Mouse (Mus musculus) kidney, embryonic 14.5 days (tissue): ENCODE data around the gene Clps. TPM values are rescaled to one million over a fixed set of nuclear protein-coding genes. Genes with fewer than 3 reads are reported as not detected.

Experiments used
- ATAC-seq: fragments of 200-750 bp; cut with Nextera tagmentation; 2 replicates; pipeline ENCODE4 v1.8.0; 2017; ENCODE audit warnings: moderate number of reproducible peaks, mild to moderate bottlenecking, moderate TSS enrichment, moderate library complexity; ENCODE audit not compliant: low FRiP score, low TSS enrichment
- H3K27ac ChIP-seq: fragments of 300-500 bp; sonication (generic); 2 replicates; pipeline ENCODE4 v1.5.1; 2014; ENCODE audit warnings: low read depth, mild to moderate bottlenecking, low read length, moderate library complexity, mixed read lengths
- H3K27me3 ChIP-seq: fragments of 300-500 bp; sonication (generic); 2 replicates; pipeline ENCODE4 v1.6.1; 2014; ENCODE audit warnings: mild to moderate bottlenecking, low read length; ENCODE audit not compliant: control insufficient read depth, insufficient read depth
- H3K36me3 ChIP-seq: fragments of 300-500 bp; sonication (generic); 2 replicates; pipeline ENCODE4 v1.6.1; 2014; ENCODE audit warnings: low read length, mixed read lengths; ENCODE audit not compliant: control insufficient read depth, insufficient read depth
- H3K4me1 ChIP-seq: fragments of 300-500 bp; sonication (generic); 2 replicates; pipeline ENCODE4 v1.6.1; 2014; ENCODE audit warnings: low read length, mixed read lengths; ENCODE audit not compliant: control insufficient read depth, insufficient read depth
- H3K4me2 ChIP-seq: fragments of 300-500 bp; sonication (generic); replicated peaks from 2 replicates; pipeline ENCODE4 v1.6.1; 2014; ENCODE audit warnings: low read depth, mild to moderate bottlenecking, low read length
- H3K4me3 ChIP-seq: fragments of 300-500 bp; sonication (generic); 2 replicates; pipeline ENCODE4 v1.5.1; 2014; ENCODE audit warnings: mild to moderate bottlenecking, low read length
- H3K9ac ChIP-seq: fragments of 300-500 bp; sonication (generic); 2 replicates; pipeline ENCODE4 v1.6.1; 2014; ENCODE audit warnings: low read depth, mild to moderate bottlenecking, low read length, moderate library complexity
- H3K9me3 ChIP-seq: fragments of 300-500 bp; sonication (generic); 2 replicates; pipeline ENCODE4 v1.6.1; 2016; ENCODE audit warnings: low read length; ENCODE audit not compliant: control insufficient read depth
- WGBS: fragments of 180-500 bp; shearing (Covaris S2); extraction: QIAGEN DNeasy Blood & Tissue Kit; methylation state at CpG from one replicate; pipeline ENCODE4 v1.1.7; 2014; 5-methylcytosine and 5-hydroxymethylcytosine counted together
- polyA plus RNA-seq: library from polyadenylated mRNA; unstranded; fragments of >200 nt; fragmentation: Nextera tagmentation; extraction: Ambion mirVana; gene quantifications from 2 replicates; pipeline ENCODE4 v1.2.1, GENCODE M21; 2014

Gene Clps
- polyA plus RNA-seq, 1 experiment from 2014 or later, result not detected

DNA sequence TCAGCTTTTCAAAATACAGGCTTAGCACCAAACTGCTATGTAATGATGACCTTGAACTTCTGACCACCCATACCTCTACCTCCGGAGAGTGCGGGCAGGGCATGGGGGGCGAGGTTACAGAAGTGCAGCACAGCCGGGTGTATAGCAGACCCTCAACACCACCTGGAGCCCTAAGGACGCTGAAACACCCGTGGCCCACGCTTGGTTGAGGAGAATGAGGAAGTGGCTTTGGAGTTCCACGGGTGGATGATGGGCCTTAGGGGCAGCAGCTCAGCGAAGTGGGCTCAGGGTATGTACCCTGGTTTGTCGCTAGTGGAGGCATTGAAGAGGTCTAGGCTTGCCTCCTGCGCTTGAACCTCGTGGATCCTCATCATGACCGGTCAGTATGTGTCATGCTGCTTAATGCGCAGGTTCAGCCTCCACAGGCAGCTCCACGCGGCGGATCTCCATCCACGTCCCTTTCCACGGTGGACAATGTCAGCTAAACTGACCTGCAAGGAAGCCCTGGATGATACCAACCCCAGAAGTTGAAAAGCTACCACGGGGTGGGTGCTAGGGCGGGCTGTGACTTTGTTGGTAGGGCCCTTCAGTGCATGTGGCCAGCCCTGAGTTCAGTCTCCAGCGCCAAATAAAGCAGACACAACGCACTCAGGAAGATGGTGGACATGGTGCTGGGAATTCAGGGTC, 36.4 kb downstream of the Clps start:
- WGBS, result 83% methylated on average over 23 of the region's 23 CpGs
- Histone ChIP-seq H3K4me2 (peak overlapping the region; percentile 96; the same call in 1 of the 2 replicates), H3K9ac (no peak overlapping the region), H3K4me1 (peaks cover 13% of the 10 kb centered on the region; the same call in 1 of the 2 replicates), H3K9me3 (no peaks in the 10 kb centered on the region), H3K27ac (no peak overlapping the region), H3K36me3 (no peaks in the 10 kb centered on the region), H3K27me3 (0 out of 2 replicates have a peak, but pooled peaks cover 5% of the 10 kb centered on the region), H3K4me3 (no peak overlapping the region; the same call in 1 of the 2 replicates)
- ATAC-seq, result no peak

DNA sequence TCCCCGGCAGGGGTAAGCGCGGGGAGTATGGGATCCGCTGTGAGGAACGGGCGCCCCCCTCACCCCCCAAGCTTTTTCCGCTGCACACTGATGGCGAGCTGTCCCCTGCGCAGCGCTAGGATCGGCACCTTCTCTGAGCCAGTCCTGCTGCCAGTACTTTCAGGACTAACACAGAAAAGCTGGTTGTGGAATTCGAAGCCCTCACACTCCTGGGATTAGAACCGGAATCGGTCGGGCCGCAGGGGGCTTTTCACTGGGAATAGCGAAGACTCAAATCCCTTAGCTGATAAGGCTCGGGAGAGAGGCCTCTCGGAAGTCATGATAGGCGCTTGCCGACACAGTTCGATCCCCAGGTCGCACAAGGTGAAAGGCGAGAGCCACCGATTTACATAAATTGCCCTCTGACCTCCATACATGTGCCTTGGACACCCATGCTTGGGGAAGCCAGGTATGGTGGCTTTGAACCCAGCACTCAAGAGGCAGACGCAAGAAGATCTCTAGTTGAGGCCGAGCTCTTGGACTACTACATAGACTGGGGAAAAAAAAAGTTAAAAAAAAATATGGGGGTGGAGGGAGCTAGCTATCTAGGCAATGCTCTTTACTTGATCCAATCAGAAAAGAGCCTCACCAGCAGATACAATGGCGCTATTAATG, 37.1 kb downstream of the Clps start:
- peaks cover 18% of the 10 kb centered on the region for H3K4me1 ChIP-seq
- WGBS, result 6% methylated on average over 28 of the region's 28 CpGs
- no peaks in the 10 kb centered on the region for H3K36me3 ChIP-seq
- peak overlapping the region; percentile 70 for H3K9ac ChIP-seq
- H3K4me3 ChIP-seq, result peak overlapping the region; percentile 72
- H3K4me2 ChIP-seq, result peak overlapping the region; percentile 96
- peak overlapping the region; percentile 90 for H3K27ac ChIP-seq
- no peaks in the 10 kb centered on the region for H3K9me3 ChIP-seq
- 0 out of 2 replicates have a peak, but pooled peaks cover 5% of the 10 kb centered on the region for H3K27me3 ChIP-seq
- ATAC-seq, result no peak

DNA sequence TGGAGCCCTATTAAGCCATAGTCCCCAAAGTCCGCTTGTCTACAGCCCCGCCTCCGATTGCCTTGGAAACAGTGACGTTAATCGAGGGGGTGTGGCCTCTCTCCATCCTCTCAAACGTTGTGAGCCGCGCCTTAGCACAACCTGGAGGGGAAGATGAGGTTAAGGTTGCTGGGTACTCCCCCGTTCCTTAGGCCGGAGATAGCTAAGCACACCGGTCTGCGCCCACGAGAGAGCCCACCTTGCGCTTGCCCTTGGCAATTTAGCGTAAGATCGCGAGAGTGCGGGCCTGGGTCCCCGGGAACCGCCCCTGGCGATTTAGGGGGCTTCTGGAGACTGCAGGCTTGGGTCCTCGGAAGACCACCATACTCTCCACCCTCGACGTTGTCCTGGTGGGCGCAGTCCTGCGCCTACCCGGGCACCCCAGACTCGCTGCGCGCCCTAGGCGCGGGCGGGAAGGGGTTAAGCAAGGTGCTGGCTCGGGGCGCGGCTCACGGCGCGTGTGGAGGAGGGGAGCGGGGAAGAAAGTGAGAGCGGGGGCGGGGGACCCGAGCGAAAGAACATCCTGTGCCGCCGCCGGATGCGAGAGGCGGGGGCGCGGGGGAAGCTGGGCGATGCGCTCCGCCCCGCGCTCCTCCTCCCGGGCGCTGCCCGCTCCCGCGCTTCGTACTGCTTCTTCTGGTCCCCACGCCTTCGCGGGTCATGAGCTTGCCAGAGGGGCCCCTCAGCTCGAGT, 37.8 kb downstream of the Clps start:
- WGBS, result under 1% methylated on average over 27 of the region's 66 CpGs
- H3K27me3 ChIP-seq, result 0 out of 2 replicates have a peak, but pooled peaks cover 5% of the 10 kb centered on the region

DNA sequence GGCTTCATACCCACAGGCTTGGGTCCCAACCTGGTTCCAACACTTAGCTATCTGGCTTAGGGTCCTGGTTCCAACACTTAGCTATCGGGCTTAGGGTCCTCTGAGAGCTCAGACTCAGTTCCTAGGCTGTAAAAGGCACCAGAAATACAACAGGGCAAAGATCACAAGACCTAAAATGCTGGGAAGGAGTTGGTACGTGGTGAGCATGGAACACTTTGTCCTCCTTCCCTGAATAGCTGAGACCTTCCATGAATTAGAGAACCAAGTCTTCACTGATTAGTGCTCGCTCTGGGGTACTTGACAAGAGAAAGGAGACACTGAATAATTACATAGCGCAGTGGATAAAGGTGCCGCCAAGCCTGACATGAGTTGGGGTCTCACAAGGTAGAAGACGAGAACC, 38.6 kb downstream of the Clps start:
- H3K4me3 ChIP-seq, result peak overlapping the region; percentile 72; the same call in 1 of the 2 replicates
- H3K27ac ChIP-seq, result no peak overlapping the region
- H3K4me1 ChIP-seq, result peaks cover 18% of the 10 kb centered on the region
- H3K27me3 ChIP-seq, result 0 out of 2 replicates have a peak, but pooled peaks cover 5% of the 10 kb centered on the region
- 18% methylated on average over 6 of the region's 6 CpGs for WGBS
- no peak for ATAC-seq
- peak overlapping the region; percentile 96 for H3K4me2 ChIP-seq
- no peak overlapping the region for H3K9ac ChIP-seq
- no peaks in the 10 kb centered on the region for H3K36me3 ChIP-seq
- H3K9me3 ChIP-seq, result no peaks in the 10 kb centered on the region

More for the DNA sequence above, 37.8 kb downstream of the Clps start:
- Histone ChIP-seq H3K4me2 (peak overlapping the region; percentile 96), H3K4me1 (peaks cover 18% of the 10 kb centered on the region), H3K4me3 (peak overlapping the region; percentile 72), H3K9me3 (no peaks in the 10 kb centered on the region), H3K27ac (peak overlapping the region; percentile 90), H3K9ac (peak overlapping the region; percentile 70), H3K36me3 (no peaks in the 10 kb centered on the region)
- peak; percentile 78 for ATAC-seq

DNA sequence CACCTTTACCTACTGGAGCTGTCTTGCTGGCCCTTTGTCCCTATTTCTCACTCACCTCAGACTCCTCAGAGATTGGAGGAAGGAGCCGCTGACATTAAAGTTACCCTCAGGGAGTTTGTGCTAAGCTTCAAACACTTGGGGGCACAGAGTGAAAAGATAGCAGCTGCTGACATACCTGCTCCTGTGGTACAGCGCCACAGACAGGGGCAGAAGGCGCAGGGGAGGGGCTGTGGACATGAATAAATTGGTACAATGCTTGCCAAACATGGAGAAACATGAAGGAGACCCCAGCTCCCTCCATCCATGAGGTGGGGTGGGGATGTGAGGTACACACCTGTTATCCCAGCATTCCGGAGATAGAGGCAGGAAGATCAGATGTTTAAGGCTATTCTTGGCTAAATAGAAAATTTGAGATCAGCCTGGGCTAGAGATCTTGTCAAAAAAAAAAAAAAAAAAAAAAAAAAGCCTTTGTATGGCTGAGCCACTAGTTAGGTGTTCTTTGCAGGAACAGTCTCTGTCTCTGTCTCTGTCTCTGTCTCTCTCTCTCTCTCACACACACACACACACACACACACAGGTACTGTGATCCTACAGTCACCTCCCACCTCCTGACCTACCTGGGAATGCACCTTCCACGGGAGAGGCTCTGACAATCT, 39.4 kb downstream of the Clps start:
- H3K27me3 ChIP-seq, result 0 out of 2 replicates have a peak, but pooled peaks cover 5% of the 10 kb centered on the region
- no peak overlapping the region for H3K27ac ChIP-seq
- H3K9ac ChIP-seq, result no peak overlapping the region
- no peak overlapping the region for H3K4me2 ChIP-seq
- peaks cover 18% of the 10 kb centered on the region for H3K4me1 ChIP-seq
- 53% methylated on average over 5 of the region's 5 CpGs for WGBS
- H3K36me3 ChIP-seq, result no peaks in the 10 kb centered on the region
- no peaks in the 10 kb centered on the region for H3K9me3 ChIP-seq
- ATAC-seq, result no peak
- H3K4me3 ChIP-seq, result no peak overlapping the region

DNA sequence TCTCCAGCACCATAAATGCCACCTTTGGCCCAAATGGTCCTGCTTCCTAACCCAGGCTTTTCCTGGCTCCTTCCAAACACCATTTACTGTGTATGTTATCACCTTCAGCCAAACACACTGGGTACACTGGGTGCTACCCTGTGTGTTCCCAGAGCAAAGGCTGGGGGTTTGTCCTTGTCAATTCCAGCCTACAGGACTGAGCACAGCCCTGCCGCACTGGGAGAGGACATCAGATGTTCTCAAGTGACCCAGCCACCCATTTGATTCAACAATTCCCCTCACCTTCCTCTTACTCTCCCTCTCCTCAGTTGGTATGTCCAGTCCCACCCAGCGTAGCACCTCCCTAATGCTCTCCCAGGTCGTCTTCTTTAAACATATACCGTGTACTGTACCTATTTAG, 40.0 kb downstream of the Clps start:
- H3K9ac ChIP-seq, result no peak overlapping the region
- no peaks in the 10 kb centered on the region for H3K36me3 ChIP-seq
- H3K27ac ChIP-seq, result no peak overlapping the region
- H3K4me1 ChIP-seq, result peaks cover 20% of the 10 kb centered on the region
- H3K4me3 ChIP-seq, result no peak overlapping the region
- 68% methylated on average over 4 of the region's 4 CpGs for WGBS
- no peak for ATAC-seq
- H3K27me3 ChIP-seq, result 0 out of 2 replicates have a peak, but pooled peaks cover 5% of the 10 kb centered on the region
- H3K4me2 ChIP-seq, result no peak overlapping the region
- no peaks in the 10 kb centered on the region for H3K9me3 ChIP-seq

DNA sequence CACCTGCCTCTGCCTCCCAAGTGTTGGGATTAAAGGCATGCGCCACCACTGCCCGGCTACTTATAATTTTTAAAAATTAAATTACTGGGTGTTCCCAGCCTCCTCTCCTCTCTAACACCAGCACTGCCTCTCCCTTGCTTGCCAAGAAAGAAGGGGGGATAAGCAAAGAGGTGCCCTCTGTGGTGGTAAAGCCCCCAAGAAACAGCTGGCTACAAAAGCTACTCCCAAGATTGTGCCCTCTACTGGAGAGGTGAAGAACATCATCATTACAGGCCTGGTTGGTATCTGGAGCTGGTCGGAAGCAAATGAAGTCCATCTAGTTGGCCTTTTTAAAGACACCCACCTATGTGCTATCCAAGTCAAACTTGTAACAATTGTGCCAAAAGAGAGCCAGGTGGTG, 40.7 kb downstream of the Clps start:
- Histone ChIP-seq H3K9me3 (no peaks in the 10 kb centered on the region), H3K4me3 (no peak overlapping the region), H3K27ac (no peak overlapping the region), H3K27me3 (0 out of 2 replicates have a peak, but pooled peaks cover 5% of the 10 kb centered on the region), H3K4me2 (no peak overlapping the region), H3K9ac (no peak overlapping the region), H3K4me1 (peaks cover 21% of the 10 kb centered on the region), H3K36me3 (no peaks in the 10 kb centered on the region)
- 95% methylated on average over 3 of the region's 3 CpGs for WGBS
- ATAC-seq, result no peak

DNA sequence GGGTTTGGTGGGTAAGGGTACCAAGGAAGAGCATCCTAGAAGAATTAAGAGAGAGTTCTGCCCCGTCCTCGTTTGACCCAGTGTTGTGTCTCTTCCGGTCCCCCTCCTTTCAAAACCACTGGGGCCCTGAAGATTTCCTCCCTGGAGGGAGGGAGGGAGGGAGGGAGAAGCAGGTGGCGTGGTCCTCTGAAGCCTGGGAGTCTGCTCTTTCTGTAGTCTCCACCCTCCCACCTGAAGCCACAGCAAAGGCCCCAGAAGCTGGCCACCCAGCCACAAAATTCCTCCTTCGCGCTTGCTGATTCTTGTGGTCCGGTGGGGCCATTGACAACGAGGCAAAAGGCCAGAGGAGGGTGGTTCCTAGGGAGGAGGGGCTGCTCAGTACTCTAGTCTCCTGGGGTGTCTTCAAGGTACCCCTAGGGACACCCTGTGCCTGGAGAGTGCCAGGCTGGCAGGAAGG, 41.9 kb downstream of the Clps start:
- H3K4me1 ChIP-seq, result peaks cover 18% of the 10 kb centered on the region
- no peaks in the 10 kb centered on the region for H3K9me3 ChIP-seq
- no peak overlapping the region for H3K9ac ChIP-seq
- 0 out of 2 replicates have a peak, but pooled peaks cover 5% of the 10 kb centered on the region for H3K27me3 ChIP-seq
- peak overlapping the region; percentile 71 for H3K4me2 ChIP-seq
- no peaks in the 10 kb centered on the region for H3K36me3 ChIP-seq
- no peak overlapping the region; the same call in 1 of the 2 replicates for H3K27ac ChIP-seq
- peak overlapping the region; percentile 38 for H3K4me3 ChIP-seq
- ATAC-seq, result no peak
- WGBS, result 18% methylated on average over 8 of the region's 8 CpGs
